Mouse (Mus musculus) fibroblast of lung, adult 2 months (primary cell): ENCODE results near the gene Adipoq.

ENCODE experiments used
- DNase-seq: peaks from one replicate; pipeline ENCODE4 v3.0.0-alpha.2; 2011; ENCODE audit warnings: low read depth

Adipoq gene

DNA sequence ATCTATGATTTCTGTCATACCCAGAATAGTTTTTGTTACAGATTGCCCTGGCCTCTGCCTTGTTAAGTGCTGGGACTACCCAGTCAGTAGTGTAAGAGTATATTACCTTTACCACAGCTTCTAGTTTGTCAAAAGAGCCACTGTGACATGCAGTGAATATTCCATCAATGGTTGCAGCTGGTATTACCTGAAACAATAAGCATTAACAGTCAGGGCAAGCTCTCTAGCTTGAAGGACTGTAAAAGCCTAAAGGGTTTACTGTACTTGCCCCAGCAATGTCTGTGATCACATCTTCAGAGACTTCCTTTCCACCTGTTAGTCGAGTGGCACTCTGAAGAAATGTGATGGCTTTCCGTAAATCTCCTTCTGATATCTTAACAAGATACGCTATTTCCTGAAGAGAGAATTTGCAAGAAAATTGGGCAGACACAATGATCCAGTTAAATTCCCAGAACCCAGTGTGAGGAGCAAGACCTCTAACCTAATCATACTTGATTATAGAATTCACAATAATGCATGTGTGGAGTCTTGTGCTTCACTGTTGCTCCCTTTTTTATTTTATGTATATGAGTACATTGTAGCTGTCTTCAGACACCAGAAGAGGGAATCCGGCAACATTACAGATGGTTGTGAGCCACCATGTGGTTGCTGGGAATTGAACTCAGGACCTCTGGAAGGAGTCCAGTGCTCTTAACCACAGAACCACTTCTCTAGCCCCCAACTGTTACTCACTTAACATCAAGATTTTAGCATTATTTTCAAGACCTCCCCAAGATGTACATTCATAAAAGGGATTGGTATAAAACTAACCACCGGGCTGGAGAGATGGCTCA lies 31.8 kb upstream of the Adipoq start:
- no peak for DNase-seq

DNA sequence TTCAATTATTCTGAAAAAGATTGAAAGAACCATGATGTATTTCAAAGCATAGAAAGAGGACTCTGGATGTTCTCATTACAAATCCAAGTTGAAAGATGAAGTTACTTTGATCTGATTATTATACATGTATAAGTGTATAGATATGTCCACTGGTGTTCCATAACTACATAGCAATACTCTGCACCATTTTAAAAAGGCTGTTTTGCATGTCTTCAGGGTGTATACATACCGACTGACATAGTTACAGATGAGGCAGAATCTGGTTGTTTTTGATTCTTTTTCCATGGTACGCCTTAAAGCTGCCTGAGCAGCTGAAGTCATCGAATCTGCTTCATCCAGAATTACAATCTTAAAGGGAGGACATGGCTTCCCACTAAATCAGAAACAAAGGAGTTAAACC lies 30.9 kb upstream of the Adipoq start:
- no peak for DNase-seq

DNA sequence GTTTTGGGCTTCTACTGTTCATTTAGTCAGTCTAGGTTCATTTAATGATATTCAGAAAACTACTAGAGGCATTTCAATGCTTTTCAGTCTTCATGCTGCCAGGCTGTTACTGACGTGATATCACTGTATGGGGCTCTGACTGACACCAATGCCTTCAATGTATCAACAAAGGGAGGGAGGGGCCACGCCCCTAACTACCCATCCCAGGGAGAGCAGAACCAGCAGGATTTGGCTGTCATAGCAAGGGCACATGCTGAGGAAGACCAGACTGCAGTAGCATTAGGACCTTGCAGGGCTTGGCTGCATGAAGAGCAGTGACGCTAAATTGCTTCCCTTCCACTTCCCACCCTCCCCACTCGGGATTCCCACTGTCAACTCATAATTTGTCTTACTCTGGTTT lies 29.2 kb upstream of the Adipoq start:
- DNase-seq = no peak

DNA sequence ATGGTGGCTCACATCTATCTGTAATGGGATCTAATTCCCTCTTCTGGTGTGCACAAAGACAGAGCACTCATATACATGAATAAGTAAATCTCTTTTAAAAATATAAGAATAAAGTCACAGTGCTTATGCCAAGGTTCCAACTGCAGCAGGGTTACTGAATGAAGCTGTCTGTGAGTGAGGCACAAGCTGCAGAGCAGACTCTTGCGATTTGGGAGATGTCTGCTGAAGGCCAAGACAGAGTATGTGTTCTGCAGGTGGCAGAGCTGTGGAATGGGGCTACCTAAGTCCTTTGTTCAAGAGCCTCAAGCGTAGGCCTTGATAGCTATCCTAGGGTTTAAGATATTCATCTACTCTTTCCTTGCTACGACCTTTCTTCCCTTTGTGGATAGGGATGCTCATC lies 23.9 kb upstream of the Adipoq start:
- DNase-seq = no peak

DNA sequence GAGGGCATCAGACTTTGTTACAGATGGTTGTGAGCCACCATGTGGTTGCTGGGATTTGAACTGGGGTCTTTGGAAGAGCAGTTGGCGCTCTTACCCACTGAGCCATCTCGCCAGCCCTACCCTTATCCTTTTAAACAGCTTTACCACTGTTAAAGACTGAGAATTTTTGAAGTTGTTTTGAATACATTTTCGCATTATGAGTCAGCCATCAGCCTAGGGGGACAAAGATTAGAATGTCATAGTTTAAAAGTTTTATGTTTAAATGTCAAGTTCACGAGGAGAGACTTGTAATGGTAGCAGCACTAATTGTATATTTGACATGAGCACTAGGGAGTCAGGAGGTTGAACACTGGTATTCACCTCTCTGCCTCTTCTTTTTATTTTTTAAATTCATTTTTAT lies 23.2 kb upstream of the Adipoq start:
- no peak for DNase-seq

DNA sequence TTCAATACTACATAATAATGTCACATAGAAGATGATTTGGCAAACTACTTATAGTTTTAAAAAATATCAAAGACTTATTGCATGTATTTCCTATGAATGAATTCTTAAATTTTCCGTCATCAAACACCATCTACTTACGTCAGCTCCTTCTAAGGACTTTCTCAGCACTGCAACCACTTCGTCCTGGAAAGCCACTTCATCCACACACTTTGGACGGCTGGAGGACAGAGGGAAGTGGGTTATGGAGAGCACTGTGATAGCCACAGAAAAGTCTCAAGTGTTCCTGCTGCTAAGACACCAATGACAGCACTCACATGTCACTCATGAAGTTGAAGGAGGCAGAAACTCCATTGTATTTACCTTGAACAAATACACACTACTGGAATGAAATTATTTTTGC lies 21.9 kb upstream of the Adipoq start:
- DNase-seq = no peak

DNA sequence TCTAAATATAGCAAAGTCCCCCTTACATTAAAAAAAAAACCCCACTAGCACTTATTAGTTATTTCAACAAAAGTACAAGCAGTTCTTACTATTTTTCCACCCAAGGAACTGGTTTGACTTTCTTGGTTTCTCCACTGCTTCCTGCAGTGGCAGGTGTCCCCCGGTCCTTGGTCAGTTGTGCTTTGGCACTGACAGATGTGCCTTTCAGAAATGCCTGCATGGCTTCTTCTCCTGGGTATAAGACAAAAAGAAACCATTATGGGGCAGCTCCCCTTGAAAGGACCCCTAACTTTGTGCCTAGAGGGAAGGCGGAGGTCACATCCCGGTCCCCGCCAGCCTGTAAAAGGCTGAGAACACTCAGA lies 19.0 kb upstream of the Adipoq start:
- no peak for DNase-seq

DNA sequence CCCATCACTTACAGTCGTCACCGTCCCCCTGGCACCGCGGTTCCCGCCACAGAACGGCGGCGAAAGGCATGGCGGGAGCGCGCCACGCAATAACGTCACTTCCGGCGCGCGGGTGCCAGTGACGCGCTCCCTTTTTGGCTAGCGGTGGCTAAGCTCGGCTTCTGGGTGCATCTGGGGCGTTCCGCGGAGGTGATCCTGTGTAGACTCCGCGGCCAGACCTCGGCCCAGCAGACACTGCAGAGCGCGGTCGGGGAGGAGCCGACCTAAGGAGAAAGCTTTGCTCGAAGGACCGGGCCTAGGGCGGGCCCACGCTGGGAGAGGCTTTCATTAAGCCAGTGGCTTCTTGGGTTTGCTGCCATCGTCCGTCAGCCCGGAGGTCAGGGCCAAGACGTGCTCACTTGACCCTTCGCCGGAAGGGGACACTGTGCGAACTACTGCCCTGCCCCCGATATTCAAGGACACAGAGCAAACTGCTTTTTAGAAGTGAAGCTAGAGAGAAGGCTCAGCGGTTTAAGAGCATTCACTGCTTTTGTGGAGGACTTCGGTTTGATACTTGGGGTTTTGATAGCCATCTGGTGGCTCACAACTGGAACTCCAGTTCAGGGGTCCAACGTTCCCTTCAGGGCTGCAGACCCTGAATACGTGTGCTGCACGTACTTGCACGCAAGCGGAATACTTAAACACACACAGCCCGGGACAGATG lies 18.5 kb upstream of the Adipoq start, which contains the start of gene Rfc4:
Gene Rfc4 (minus strand): TSS at position 65 of the 703 bp plus-strand sequence.
- DNase-seq = no peak

DNA sequence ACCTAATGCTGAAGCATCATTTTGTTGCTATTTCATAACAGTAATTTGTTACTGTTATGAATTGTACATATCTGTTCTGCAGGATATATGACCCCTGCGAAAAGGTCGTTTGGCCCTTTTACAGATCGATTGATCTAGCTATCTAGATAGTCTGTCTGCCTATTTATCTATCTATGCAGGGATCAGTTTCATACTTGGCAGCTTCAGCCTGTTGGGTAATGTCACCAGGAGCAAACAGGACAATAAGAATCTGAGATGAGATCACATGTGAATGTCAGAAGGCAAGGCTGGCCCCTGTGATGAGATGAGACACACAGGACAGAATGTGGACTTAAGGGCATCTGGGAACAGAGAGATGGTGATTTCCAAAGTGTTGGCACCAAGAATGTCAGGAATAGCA lies 16.0 kb upstream of the Adipoq start:
- no peak for DNase-seq

DNA sequence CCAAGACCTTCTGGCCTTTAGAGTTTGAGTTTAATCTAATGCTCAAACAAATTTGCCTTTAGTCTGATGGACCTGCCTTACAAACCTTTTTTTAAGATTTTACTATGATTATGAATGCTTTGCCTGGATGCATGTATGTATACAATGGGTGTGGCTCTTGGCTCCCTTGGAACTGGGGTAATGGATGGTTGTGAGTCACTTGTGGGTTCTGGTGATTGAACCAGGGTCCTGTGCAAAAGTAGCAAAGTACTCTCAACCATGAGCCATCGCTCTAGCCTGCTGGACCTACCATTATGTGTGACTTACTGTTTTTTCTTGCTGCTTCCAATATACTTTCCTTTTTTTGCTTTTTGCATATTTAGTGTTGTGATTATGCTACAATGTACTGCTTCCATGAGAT lies 14.0 kb upstream of the Adipoq start:
- no peak for DNase-seq

DNA sequence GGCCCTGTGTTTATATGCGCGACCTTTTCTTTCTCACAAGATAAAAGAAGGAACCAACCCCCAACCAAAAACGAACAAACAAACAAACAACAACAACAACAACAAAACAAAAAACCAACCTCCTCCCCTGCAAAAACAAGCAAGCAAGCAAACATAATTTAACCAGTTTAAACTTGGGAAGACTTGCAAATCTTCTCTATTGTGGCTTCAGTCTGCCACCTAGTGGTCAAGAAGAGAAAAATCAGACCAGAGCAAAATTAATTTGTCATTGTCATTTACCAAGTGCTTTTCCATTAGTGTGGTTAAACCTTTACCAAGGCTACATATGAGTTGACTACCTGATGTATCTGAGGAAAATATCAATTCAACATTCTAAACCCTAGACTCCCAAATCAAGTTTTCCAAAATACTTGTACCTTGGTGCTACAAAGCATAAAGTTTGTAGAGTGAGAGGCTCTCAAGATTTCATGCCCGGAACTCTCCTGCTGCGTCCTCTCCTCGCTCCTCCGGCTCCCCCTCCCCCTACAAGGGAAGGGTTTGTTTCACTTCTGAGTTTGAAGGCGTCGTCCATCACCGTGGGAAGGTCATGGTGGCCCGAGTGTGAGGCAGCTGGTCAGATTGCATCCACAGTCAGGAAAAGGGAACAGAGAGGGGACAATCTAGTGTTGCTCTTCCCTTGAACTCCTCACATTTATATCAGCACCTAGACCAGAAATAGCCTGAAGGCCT lies 10.8 kb upstream of the Adipoq start:
- DNase-seq = no peak

DNA sequence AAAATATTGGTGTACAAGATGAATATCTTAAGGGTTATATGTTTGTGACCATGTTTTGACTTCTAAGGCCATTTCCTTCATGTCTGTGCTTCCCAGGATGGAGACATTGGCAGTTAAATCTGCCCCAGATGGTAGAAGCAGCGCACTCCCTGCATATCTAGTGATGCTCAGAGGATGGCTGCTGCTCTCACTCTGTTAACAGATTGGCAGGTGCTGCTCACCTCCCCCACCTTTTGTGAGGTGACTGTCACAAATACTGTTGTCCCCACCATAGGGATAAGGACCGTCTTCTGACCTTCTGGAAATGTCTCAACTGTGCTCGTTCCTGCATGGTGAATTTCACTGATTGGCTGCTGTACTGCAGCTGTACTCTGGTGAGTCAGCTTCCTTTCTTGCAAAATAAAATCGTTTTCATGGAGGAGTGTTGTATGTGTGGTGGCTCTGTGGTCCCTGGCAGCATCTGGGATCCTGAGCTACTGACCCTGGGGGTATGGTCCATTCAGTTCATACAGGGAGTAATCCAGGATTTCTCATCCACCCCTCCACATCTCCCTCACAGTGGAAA lies 9.8 kb upstream of the Adipoq start:
- DNase-seq = no peak

DNA sequence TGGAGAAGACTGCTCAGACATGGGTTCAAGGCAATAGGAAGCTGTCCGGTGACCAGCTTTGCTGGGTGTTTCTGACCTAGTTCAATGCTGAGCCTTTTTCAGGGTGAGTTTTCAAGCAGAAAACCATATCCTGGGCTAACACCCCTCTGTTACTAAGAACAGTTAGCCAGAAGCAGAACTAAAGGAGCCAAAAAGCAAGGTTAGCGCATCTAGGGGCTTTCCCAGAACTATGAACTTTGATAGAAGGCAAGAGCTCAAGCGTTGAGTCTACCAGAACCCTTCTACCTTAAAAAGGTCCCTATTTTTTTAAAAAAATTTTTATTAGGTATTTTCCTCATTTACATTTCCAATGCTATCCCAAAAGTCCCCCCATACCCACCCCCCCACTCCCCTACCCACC lies 5.4 kb upstream of the Adipoq start:
- no peak for DNase-seq

DNA sequence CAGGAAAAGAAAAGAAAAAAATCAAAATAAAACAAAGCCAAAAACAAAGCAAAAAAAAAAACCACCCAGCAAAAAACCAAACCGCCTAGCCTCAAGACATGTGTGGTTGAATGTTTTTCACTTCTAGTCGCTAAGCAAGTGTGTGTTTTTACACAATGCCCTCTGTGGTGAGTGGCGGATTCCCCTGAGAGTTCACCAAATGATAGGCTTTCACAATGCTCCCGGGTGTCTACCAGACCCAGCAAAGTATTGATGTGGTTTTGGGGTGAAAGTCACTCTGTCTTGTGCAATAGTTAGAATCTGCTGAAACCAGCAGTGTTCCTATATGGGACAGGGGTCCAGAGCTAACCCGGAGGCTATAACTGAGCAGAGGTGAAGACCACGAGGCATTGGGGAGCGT lies 2.0 kb upstream of the Adipoq start:
- no peak for DNase-seq

DNA sequence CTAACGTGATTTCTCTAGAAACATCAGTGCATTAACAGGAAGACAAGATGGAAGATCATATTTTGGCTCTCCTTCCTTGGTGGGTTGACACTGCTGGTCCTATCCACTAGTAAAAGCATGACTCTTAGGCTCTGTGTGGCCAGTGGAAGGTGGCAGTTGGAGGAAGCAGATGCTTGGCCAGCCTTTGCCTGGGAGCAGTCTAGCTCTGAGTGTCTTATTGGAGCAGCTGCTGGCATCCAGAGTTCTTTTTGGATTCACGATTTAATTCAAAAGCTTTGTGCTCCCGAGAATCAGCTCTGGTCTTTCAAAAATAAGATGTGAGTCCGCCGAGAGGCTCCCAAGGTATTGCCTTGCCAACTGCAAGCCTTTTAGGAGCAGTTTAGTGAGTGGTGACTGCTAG lies 1.1 kb upstream of the Adipoq start:
- no peak for DNase-seq

DNA sequence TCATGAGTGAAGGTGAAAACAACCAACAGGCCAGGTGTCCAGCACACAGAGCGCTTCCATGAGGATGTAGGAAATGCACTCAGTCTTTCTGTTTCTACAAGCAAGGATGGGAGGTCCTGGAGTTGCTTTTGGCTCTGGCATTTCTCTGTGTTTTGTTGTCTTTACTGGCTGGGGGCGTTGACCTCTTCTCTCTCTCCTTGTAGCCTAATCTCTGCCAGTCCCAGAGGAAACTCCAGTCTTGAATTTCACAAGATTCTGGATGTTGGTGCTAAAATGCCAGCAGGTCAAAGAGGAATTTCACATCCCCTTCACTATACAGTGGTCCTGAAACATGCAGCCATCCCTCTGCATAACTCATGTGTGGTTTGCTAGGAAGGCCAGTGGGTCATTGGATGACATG lies 2.6 kb downstream of the Adipoq start:
- DNase-seq = no peak

DNA sequence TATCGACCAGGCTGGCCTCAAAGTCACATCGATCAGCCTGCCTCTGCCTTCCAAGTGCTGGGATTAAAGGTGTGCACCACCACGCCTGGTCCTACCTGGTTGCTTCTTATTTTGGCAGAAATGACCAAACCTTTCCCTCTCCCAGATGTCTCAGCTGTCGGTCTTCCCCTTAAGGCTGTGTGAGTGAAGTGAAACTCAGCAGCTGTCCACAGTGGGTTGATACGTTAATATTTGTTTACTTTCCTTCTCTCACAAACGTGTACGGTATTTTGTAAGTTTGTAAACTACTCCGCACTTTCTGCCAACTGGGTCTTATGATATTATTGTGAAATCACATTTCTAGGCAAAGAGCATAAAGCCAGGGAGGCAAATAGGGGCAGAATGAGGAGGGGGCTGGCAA lies 3.1 kb downstream of the Adipoq start:
- DNase-seq = no peak

DNA sequence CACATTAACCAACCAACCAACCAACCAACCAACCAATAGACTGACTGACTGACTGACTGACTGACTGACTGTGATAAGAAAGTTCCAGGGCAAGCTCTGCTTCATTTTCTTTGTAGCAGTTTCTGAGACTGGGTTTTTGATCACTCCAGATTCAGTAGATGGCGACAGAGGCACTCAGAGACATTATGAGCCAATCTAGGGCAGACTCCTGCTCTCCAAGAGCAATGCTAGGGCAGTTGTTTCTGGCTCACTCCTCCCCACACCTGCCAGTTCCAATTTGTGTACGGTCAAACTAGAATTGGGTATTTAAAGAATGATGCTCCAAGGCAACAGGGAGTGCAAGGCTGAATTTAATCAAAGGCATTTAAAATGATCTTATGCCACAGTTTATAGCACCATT lies 5.1 kb downstream of the Adipoq start:
- peak; percentile 50 for DNase-seq

DNA sequence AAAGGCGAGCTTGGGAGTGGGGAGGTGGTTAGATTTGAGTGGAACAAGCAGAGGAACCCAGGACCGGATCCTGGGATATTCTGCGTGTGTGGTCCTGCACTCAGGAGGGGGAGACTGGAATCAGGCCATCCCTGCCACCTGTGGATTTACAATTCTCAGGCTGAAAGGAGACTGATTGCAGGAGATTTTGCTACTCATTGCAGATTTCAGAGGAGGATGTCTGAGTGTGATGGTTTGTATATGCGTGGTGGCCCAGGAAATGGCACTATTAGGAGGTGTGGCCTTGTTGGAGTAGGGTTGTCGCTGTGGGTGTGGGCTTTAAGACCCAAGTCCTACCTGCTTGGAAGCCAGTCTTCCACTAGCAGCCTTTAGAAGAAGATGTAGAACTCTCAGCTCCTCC lies 7.9 kb downstream of the Adipoq start:
- DNase-seq = no peak

DNA sequence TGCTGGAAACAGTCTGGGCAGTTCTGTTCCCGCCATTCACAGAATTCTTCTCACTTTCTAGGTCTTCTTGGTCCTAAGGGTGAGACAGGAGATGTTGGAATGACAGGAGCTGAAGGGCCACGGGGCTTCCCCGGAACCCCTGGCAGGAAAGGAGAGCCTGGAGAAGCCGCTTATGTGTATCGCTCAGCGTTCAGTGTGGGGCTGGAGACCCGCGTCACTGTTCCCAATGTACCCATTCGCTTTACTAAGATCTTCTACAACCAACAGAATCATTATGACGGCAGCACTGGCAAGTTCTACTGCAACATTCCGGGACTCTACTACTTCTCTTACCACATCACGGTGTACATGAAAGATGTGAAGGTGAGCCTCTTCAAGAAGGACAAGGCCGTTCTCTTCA lies 10.7 kb downstream of the Adipoq start:
- DNase-seq = no peak

DNA sequence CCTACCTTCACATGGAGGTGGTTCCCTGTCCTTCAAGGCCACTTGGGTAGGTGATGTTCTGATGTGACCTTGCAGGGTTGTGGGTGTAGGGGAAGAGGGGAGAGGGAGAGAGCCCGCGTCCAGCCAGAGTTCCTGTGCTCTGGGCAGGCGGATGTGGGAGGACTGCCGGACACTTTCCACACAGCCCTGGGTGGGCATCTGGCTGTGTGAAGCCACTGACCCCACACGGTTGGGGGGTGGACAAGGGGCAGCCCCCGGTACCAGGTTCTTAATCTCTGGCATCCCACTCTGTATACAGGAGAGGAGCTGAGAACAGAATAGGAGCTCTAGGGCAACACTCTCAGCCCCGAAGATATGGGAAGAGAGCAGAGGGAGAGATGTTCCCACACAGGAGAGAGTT lies 12.0 kb downstream of the Adipoq start:
- no peak for DNase-seq

DNA sequence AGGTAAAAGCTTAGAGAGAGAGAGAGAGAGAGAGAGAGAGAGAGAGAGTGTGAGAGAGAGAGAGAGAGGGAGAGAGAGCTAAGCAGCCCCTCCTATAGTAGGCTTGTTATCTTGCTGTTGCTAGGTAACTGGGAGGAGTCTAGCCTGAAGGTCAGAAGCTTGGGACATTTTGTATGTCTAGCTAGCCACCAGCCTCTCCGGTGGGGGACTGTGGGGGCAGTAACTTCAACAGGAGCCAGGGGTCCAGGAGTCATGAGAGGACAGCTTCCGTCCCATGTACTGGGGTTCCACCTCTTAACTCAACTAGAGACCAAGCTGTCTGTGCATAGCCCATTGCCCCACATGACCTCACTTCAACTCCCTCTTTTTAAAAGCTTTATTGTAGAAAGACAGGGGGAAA lies 12.6 kb downstream of the Adipoq start:
- DNase-seq = no peak

DNA sequence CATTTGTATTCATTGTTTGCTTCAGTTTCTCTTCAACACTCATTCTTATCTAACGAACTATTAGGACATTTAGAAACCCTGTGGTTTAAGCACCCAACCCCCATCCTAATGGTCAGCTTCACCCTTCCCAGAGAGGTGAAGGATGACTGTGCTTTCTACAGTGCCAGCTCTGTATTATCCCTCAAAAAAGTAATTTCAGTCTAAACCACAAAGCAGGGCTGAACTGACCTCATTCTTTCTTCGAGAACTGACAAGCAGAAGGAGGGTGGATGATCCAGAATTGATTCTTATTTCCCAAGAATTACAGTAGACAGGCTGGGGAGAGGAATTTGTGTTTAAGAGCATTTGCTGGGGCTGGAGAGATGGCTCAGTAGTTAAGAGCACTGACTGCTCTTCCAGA lies 13.4 kb downstream of the Adipoq start:
- DNase-seq = peak; percentile 79
